Mouse (Mus musculus) myocyte (in vitro differentiated cells): ENCODE measurements around the gene Cog2. TPM values are rescaled to one million over a fixed set of nuclear protein-coding genes. Genes with fewer than 3 reads are reported as not detected.

Source experiments
- H3K27me3 ChIP-seq: one replicate; pipeline ENCODE4 v1.6.1; 2011; ENCODE audit not compliant: control insufficient read depth, insufficient read depth, insufficient read length
- H3K36me3 ChIP-seq: one replicate; pipeline ENCODE4 v1.6.1; 2011; ENCODE audit not compliant: control insufficient read depth, insufficient read depth
- H3K4me2 ChIP-seq: one replicate; pipeline ENCODE4 v1.6.1; 2011; ENCODE audit warnings: low read depth, control low read depth
- H3K4me3 ChIP-seq: one replicate; pipeline ENCODE4 v1.5.1; 2011; ENCODE audit warnings: mild to moderate bottlenecking, control low read depth, moderate library complexity
- H3K79me2 ChIP-seq: one replicate; pipeline ENCODE4 v1.6.1; 2011; ENCODE audit not compliant: control insufficient read depth, insufficient read depth
- H3ac ChIP-seq: one replicate; pipeline ENCODE4 v1.6.1; 2011; ENCODE audit not compliant: control insufficient read depth, insufficient read length
- CEBPB ChIP-seq: IDR thresholded peaks from 2 replicates; pipeline ENCODE4 v1.6.1; 2011; ENCODE audit warnings: mild to moderate bottlenecking, moderate library complexity; ENCODE audit not compliant: poor library complexity, insufficient read depth, severe bottlenecking
- E2F4 ChIP-seq: IDR thresholded peaks from one replicate; pipeline ENCODE4 v1.6.1; 2011; ENCODE audit warnings: mild to moderate bottlenecking, control low read depth, moderate library complexity; ENCODE audit not compliant: insufficient read depth
- MAX ChIP-seq: IDR thresholded peaks from one replicate; pipeline ENCODE4 v1.6.1; 2011; ENCODE audit warnings: low read depth, mild to moderate bottlenecking, control low read depth
- MYOD1 ChIP-seq, 3 experiments: IDR thresholded peaks; one replicate each; pipeline ENCODE4 v1.6.1; 2011; ENCODE audit warnings: control low read depth in 2 of 3, low read depth in 2 of 3, mild to moderate bottlenecking in 2 of 3, moderate library complexity in 1 of 3; ENCODE audit not compliant: insufficient read length in 2 of 3, control insufficient read depth in 1 of 3
- MYOG ChIP-seq, 3 experiments: IDR thresholded peaks; one replicate each; pipeline ENCODE4 v1.6.1; 2011; ENCODE audit warnings: control low read depth in 2 of 3, low read depth in 2 of 3, mild to moderate bottlenecking in 2 of 3; ENCODE audit not compliant: insufficient read length in 2 of 3, control insufficient read depth in 1 of 3, insufficient read depth in 1 of 3
- POLR2A ChIP-seq: IDR thresholded peaks from one replicate; pipeline ENCODE4 v1.6.1; 2011; ENCODE audit warnings: low read depth, mild to moderate bottlenecking, control low read depth, moderate library complexity; ENCODE audit not compliant: insufficient read length
- POLR2AphosphoS2 ChIP-seq: IDR thresholded peaks from one replicate; pipeline ENCODE4 v1.6.1; 2011; ENCODE audit warnings: low read depth, control low read depth; ENCODE audit not compliant: insufficient read length
- REST ChIP-seq: IDR thresholded peaks from one replicate; pipeline ENCODE4 v1.6.1; 2011; ENCODE audit warnings: mild to moderate bottlenecking, control low read depth, moderate library complexity; ENCODE audit not compliant: insufficient read depth, insufficient read length
- SRF ChIP-seq: IDR thresholded peaks from one replicate; pipeline ENCODE4 v1.6.1; 2011; ENCODE audit warnings: low read depth; ENCODE audit not compliant: control insufficient read depth, insufficient read length
- TCF12 ChIP-seq: IDR thresholded peaks from one replicate; pipeline ENCODE4 v1.6.1; 2011; ENCODE audit warnings: mild to moderate bottlenecking, control low read depth; ENCODE audit not compliant: poor library complexity, insufficient read depth, severe bottlenecking
- TCF3 ChIP-seq: IDR thresholded peaks from one replicate; pipeline ENCODE4 v1.6.1; 2011; ENCODE audit warnings: low read depth, control low read depth; ENCODE audit not compliant: insufficient read length
- USF1 ChIP-seq: IDR thresholded peaks from one replicate; pipeline ENCODE4 v1.6.1; 2011; ENCODE audit warnings: low read depth, mild to moderate bottlenecking, control low read depth, moderate library complexity
- polyA plus RNA-seq: library from polyadenylated mRNA; unstranded; fragments of >200 nt; fragmentation: generic; extraction: Trizol; gene quantifications from one replicate; pipeline ENCODE4 v1.2.1, GENCODE M21; 2012; ENCODE audit warnings: missing spikeins

Gene Cog2
- polyA plus RNA-seq, 1 experiment: 26.3 TPM

- Histone ChIP-seq H3K4me3 (no peak overlapping the region), H3K36me3 (no peaks in the 10 kb centered on the region), H3K79me2 (no peaks in the 10 kb centered on the region), H3K27me3 (peaks cover 42% of the 10 kb centered on the region), H3ac (no peak overlapping the region), H3K4me2 (no peak overlapping the region)
- TF ChIP-seq TCF12 (no peak), MYOD1 (IDR thresholded peaks at IDR 0.05; ENCODE audit: control insufficient read depth in 1 of 3, insufficient read length in 2 of 3, low read depth in 2 of 3) (no peak), MAX (no peak), SRF (no peak), MYOG (IDR thresholded peaks at IDR 0.05; ENCODE audit: control insufficient read depth in 1 of 3, insufficient read depth in 1 of 3, insufficient read length in 2 of 3, low read depth in 2 of 3) (no peak), TCF3 (no peak), POLR2AphosphoS2 (no peak), POLR2A (no peak), REST (no peak), E2F4 (no peak), USF1 (no peak), CEBPB (no peak)
Measured at GRCm38 (mm10) chr8:124482790-124483189, 37.8 kb upstream of the Cog2 start.

DNA sequence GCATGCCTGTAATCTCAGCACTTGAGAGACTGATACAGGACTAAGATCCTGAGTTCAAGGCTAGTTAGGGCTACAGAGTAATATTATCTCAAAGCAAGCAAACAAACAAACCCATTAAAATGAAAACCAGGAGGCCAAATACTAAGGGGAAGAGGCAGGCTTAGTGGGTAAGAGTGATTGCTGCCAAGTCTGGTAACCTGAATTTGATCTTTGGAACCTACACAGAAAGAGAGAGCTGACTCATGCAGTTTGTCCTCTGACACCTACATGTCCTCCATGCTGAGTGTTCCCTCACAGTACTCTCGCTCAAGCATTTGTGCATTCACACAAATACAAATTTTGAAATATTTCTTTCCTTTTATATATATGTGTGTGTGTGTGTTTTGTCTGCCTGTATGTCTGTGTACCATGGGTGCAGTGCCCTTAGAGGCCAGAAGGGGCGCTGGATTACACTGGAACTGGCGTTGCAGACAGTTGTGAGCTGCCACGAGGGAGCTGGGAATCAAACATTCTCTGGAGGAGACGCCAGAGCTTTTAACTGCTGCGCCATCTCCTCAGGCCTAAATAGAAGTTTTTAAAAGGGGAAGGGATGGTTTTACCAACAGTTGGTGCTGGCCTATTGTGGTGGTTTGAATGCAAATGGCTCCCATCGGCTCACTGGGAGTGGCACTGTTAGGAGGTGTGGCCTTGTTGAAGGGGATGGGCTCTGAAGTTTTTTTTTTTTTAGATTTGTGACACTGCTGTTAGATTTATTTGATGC, 37.0 kb upstream of the Cog2 start:
- Histone ChIP-seq H3K4me3 (no peak overlapping the region), H3K79me2 (no peaks in the 10 kb centered on the region), H3K36me3 (no peaks in the 10 kb centered on the region), H3K4me2 (no peak overlapping the region), H3ac (no peak overlapping the region), H3K27me3 (peaks cover 35% of the 10 kb centered on the region)
- no peak for TF ChIP-seq TCF3
- no peak for TF ChIP-seq MAX
- TF ChIP-seq MYOG (IDR thresholded peaks at IDR 0.05; ENCODE audit: control insufficient read depth in 1 of 3, insufficient read depth in 1 of 3, insufficient read length in 2 of 3, low read depth in 2 of 3): no peak
- TF ChIP-seq E2F4: no peak
- no peak for TF ChIP-seq MYOD1 (IDR thresholded peaks at IDR 0.05; ENCODE audit: control insufficient read depth in 1 of 3, insufficient read length in 2 of 3, low read depth in 2 of 3)
- TF ChIP-seq POLR2A: no peak
- no peak for TF ChIP-seq REST
- TF ChIP-seq USF1: no peak
- no peak for TF ChIP-seq TCF12
- no peak for TF ChIP-seq SRF
- TF ChIP-seq POLR2AphosphoS2: no peak
- TF ChIP-seq CEBPB: no peak

DNA sequence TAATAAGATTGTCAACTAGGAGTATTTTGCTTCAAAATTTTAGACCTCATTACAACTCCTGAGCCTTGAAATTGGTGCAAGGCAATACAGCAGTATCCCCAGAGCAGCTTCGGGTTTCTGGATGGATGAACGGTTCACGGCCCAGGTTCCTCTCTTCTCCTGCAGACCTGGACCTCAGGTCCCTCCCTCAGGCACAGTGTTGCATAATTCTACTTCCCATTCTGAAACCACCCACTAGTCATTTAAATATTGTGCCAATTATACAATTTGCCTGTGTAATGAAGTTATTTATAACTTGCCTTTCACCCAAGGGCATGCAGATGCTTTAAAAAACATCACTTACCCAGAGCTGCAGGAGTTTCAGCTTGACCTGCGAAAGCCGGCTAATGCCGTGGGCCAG, 31.3 kb upstream of the Cog2 start:
- Histone ChIP-seq H3K79me2 (no peaks in the 10 kb centered on the region), H3K4me3 (no peak overlapping the region), H3K4me2 (no peak overlapping the region), H3K27me3 (peaks cover 28% of the 10 kb centered on the region), H3K36me3 (no peaks in the 10 kb centered on the region), H3ac (no peak overlapping the region)
- TF ChIP-seq POLR2AphosphoS2 (no peak), E2F4 (no peak), REST (no peak), USF1 (no peak), MYOG (IDR thresholded peaks at IDR 0.05; ENCODE audit: control insufficient read depth in 1 of 3, insufficient read depth in 1 of 3, insufficient read length in 2 of 3, low read depth in 2 of 3) (no peak), MAX (no peak), SRF (no peak), POLR2A (no peak), CEBPB (no peak), TCF3 (no peak), TCF12 (no peak), MYOD1 (IDR thresholded peaks at IDR 0.05; ENCODE audit: control insufficient read depth in 1 of 3, insufficient read length in 2 of 3, low read depth in 2 of 3) (no peak)

GRCm38 (mm10) chr8:124489786-124490185, 30.8 kb upstream of the Cog2 start:
- Histone ChIP-seq H3K4me3 (no peak overlapping the region), H3K36me3 (no peaks in the 10 kb centered on the region), H3K27me3 (peaks cover 30% of the 10 kb centered on the region), H3K79me2 (no peaks in the 10 kb centered on the region), H3ac (no peak overlapping the region), H3K4me2 (no peak overlapping the region)
- TF ChIP-seq MAX (no peak), TCF3 (no peak), REST (no peak), POLR2AphosphoS2 (no peak), USF1 (no peak), MYOD1 (IDR thresholded peaks at IDR 0.05; ENCODE audit: control insufficient read depth in 1 of 3, insufficient read length in 2 of 3, low read depth in 2 of 3) (no peak), E2F4 (no peak), POLR2A (no peak)
